Mouse (Mus musculus): ENCODE measurements around the gene Foxp1. TPM values are rescaled to one million over a fixed set of nuclear protein-coding genes. Genes with fewer than 3 reads are reported as not detected.

Gene Foxp1
- total RNA-seq, 1 experiment from 2014 or later = 110 TPM

DNA sequence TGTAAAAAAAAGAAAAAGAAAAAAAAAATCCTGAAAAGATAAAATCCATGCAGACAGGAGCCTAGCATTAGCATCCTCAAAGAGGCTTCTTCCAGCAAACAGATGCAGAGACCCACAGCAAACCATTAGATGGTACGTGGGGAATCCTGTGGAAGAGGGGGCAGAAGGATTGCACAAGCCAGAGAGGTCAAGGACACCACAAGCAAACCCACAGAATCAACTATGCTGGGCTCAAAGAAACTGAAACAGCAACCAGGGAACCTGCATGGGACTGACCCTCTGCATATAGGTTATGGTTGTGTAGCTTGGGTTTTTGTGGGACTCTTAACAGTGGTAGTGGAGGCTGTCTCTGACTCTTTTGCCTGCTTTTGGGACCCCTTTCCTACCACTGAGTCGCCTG is 466.1 kb downstream of the Foxp1 start:
- no peak for ATAC-seq (replicated peaks in 1 of 2; ENCODE audit: insufficient read depth in 1 of 2, low FRiP score in 2 of 2, low TSS enrichment in 1 of 2, low read depth in 1 of 2, poor library complexity in 2 of 2, severe bottlenecking in 2 of 2)

DNA sequence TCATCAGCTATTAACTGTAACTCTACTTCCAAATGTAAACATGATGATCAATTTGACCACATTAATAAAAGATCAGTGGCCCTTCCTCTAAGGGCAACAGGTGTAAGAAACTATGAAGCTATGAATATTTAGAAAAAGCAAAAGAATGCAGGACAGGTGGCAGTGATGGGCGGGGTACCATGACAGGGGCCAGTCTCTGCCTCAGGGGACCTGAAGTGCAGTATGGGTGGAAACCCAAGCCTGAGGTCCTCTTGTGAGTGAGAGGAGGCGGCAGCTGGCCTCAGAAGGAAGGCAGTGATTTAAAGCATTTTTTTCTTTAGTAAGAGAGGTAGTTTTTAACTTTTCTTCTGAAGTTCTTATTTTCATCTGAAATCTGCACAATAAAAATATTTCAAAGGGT is 468.5 kb downstream of the Foxp1 start:
- no peak for ATAC-seq (replicated peaks in 1 of 2; ENCODE audit: insufficient read depth in 1 of 2, low FRiP score in 2 of 2, low TSS enrichment in 1 of 2, low read depth in 1 of 2, poor library complexity in 2 of 2, severe bottlenecking in 2 of 2)

DNA sequence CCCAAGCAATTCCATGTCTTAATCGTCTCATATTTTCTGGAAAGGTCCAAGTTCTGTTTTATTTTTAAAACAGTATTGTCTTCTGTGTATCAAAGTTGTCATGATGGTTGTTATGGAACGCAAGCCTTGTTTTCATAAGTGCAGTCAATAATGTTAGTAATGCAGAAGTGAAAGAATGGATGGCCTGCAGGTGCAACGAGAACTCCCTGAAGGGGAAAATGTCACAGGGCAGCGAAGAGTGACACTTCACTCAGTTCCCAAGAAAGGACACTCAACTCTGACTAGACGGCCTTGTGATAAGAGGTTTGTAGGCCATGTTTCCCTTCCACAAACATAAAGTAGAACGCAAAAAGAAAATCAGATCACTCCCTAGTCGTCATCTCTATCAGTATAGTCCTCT is 469.4 kb downstream of the Foxp1 start:
- no peak for ATAC-seq (replicated peaks in 1 of 2; ENCODE audit: insufficient read depth in 1 of 2, low FRiP score in 2 of 2, low TSS enrichment in 1 of 2, low read depth in 1 of 2, poor library complexity in 2 of 2, severe bottlenecking in 2 of 2)

DNA sequence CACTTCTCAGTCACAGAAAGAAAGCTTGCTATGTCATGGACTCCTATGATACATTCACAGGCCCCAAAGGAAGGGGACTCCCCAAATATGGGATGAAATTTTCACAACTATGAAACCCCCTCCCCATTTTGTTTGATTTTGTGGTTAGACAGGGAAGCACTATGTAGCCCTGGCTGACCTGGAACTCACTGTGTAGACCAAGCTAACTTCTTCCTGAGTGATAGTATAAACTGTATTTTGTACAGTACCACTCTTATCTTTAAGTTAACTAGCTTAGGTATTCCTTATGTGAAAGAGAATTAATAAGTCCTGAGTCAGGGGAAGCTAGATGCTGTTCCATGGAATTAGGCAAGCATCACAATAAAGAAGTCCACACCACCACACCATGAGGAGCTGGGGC is 470.8 kb downstream of the Foxp1 start:
- ATAC-seq (replicated peaks in 1 of 2; ENCODE audit: insufficient read depth in 1 of 2, low FRiP score in 2 of 2, low TSS enrichment in 1 of 2, low read depth in 1 of 2, poor library complexity in 2 of 2, severe bottlenecking in 2 of 2) = no peak

DNA sequence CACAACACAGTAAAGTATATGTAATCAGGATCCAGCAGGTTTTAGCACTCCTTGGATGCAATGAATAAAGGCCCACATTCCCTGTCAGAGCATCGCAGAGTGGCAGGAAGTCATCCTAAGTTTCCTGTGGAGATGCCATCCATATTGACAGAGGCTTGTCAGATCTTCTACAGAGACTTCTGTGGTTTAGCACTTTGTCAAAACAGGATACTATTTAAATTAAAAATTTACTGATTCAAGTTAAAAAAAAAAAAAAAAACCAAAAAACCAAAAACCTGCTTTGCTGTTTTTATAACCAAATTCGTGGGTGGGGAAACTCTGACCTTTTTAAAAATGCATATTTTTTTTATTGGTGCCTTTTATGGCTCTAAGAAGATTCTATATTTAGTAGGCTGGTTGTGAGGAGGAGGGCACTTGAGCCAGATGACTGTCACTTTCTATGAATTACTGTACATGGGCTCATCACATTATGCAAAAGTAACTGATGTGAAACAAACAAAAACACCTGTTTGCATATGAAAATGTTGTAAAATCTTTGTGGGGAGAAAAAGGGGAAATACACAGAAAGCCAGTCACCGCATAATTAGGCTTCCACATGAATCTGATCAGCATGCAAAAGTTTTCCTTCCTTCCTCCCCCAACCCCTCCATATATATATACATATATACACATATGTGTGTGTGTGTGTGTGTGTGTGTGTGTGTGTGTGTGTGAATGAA is 472.1 kb downstream of the Foxp1 start:
- peak in 1 of 2 experiments; percentile 13; a peak in 1 of 4 replicates for ATAC-seq (replicated peaks in 1 of 2; ENCODE audit: insufficient read depth in 1 of 2, low FRiP score in 2 of 2, low TSS enrichment in 1 of 2, low read depth in 1 of 2, poor library complexity in 2 of 2, severe bottlenecking in 2 of 2)

DNA sequence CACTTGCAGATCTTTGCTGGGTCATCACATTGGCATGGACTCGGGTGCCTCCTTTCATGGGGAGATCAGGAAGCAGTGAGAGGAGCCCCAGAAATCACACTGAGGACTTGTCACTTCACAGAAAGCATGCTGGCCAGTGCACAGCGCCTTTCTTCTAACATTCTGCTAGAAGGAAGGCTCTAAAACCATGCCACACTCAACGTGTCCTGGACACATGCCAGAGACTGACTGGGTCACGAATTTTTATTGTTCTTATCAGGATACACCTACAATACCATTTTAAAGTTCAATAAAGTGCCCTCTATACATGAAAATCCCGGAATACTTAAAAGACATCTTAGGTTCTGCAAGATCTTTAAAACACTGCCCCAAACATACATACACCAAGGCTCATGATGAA is 475.2 kb downstream of the Foxp1 start:
- no peak for ATAC-seq (replicated peaks in 1 of 2; ENCODE audit: insufficient read depth in 1 of 2, low FRiP score in 2 of 2, low TSS enrichment in 1 of 2, low read depth in 1 of 2, poor library complexity in 2 of 2, severe bottlenecking in 2 of 2)

DNA sequence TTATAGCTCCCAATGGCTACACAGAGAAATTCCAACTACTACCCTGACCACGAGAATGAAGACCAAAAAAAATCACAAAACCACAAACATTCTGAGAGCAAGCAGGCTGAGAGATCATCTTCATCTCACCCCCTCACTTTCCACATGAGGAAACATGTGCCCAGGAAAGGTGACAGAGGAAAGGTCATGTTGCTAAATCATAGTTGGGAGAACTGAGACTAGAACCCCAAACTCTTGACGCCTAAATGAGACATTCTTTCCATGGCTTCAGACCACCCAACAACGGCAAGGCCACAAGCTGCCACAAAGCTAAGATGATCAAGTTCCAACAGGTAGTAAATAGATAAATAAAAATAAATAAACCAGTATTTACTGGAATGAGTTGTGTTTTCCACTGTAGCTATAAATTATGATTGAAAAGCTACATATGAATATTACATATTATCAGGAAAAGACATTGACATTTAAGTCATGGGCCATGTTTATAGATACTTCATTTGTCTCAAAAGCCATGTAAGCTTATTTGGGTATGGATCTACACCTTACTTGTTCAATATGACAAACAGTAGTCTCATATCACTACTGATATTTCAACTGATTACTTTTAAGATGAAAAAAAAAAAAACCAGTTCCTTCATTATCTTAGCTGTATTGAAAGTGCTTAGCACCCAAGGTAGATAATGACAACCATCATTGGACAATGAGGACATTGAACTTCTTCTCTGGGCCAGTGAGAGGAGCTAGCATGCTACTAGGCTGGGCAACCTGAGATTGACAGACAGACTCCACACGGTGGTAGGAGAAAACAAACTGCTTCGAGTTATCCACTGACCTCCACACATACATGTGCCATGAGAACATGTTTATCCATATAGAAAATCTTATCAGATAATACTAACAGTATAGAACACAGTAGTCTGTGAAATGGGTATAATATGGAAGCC is 476.4 kb downstream of the Foxp1 start:
- no peak for ATAC-seq (replicated peaks in 1 of 2; ENCODE audit: insufficient read depth in 1 of 2, low FRiP score in 2 of 2, low TSS enrichment in 1 of 2, low read depth in 1 of 2, poor library complexity in 2 of 2, severe bottlenecking in 2 of 2)

DNA sequence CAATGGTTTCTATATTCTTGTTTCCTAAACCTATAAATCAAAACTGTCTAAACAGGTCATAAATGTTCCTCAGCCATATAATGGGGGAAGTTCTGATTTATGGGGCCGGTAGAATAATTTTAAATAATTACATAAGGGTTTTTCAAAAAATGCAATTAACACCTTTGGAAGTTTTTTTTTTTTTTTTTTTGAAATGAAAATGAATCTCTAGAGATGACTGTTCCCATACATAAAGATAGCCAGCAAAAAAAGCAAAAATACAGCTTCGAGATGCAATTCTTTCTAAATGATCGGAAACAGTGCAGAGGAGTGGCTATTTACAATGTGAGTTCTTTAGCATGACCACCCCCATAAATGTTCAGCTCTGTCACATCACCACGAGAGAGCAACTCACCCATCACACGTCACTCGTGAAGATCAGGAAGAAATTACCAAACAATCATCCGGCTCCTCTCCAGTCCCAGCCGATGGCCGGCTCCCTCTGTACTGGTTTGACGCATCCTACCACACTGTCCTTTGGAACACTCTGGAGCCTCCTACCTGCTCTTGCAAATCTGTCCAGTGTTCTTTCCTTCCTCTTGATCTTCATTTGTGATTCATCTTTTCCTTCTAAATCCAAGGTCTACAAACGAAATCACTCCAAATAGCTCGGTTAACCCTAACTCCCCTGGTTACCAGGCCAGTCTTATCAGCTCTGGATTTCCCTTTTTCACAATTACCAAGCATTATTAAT is 478.4 kb downstream of the Foxp1 start:
- no peak for ATAC-seq (replicated peaks in 1 of 2; ENCODE audit: insufficient read depth in 1 of 2, low FRiP score in 2 of 2, low TSS enrichment in 1 of 2, low read depth in 1 of 2, poor library complexity in 2 of 2, severe bottlenecking in 2 of 2)

DNA sequence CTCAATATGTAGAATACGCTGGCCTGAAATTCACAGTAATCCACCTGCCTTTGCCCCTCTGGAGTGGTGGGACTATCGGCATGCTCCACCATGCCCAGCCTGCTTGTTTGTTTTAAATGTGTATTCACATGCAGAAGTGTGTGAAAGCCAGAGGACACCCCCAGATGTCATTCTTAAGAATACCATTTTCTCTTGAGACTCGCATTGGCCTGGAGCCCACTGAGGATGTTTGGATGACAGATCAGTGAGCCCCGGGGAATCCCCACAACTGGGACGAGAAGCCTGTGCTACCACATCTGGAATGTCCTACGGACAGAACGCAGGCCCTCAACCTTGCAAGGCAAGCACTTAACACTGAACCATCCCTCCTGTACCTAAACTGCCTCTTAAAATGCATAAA is 479.3 kb downstream of the Foxp1 start:
- no peak for ATAC-seq (replicated peaks in 1 of 2; ENCODE audit: insufficient read depth in 1 of 2, low FRiP score in 2 of 2, low TSS enrichment in 1 of 2, low read depth in 1 of 2, poor library complexity in 2 of 2, severe bottlenecking in 2 of 2)

DNA sequence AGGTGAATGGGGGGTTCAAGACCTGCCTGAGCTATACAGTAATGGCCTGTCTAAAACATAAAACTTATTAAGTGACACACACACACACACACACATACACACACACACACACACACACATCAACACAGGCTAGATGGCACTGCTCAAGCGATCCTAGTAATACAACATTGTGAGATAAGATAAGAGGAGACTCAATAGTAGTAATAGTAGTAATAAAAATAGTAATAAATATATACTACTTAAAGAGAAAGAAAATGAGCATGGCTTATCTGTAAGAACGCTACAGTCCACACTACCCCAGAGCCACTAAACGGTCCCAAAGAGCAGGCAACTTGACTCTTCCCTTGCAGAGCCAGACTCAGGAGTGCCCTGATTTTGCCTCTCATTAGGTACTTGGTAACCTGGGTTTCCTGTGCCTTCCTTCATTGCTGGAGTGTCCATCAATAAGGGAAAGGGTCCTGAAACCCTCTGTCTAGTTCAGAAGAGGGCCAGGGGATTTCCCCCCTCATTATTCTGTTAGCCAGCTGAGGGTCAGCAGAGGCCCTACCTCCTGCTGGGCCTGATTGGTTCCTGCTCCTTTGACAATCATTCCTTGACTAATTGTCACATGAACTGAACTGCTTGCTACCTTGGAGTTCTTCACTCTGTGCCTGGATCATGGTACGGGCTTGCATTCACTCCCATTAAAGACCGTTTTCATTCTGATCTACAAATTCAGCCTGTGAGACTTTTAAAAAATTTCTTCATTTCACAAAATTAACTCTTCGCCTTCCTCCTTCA is 480.2 kb downstream of the Foxp1 start:
- no peak for ATAC-seq (replicated peaks in 1 of 2; ENCODE audit: insufficient read depth in 1 of 2, low FRiP score in 2 of 2, low TSS enrichment in 1 of 2, low read depth in 1 of 2, poor library complexity in 2 of 2, severe bottlenecking in 2 of 2)

DNA sequence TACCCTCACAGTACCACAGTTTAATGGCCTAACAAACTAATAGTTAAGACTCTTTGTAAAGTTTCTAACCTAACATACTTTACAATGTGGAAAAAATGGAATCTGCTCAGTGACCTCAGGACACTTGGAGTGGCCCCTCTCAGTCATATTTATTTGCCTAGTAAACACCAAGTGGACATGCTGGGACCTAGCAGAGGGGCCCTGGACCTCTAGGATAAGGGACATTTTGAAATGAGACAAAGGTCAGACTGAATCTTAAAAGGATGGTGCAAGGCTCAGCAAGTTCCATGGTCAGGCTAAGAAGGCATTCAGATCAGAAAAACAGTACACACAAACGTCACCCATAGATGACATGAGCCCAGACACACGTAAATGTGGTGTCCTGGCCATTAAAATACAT is 483.5 kb downstream of the Foxp1 start:
- ATAC-seq (replicated peaks in 1 of 2; ENCODE audit: insufficient read depth in 1 of 2, low FRiP score in 2 of 2, low TSS enrichment in 1 of 2, low read depth in 1 of 2, poor library complexity in 2 of 2, severe bottlenecking in 2 of 2) = 0 out of 4 replicates have a peak, but pooled peaks of 1 of the 2 experiments have one; percentile 21

DNA sequence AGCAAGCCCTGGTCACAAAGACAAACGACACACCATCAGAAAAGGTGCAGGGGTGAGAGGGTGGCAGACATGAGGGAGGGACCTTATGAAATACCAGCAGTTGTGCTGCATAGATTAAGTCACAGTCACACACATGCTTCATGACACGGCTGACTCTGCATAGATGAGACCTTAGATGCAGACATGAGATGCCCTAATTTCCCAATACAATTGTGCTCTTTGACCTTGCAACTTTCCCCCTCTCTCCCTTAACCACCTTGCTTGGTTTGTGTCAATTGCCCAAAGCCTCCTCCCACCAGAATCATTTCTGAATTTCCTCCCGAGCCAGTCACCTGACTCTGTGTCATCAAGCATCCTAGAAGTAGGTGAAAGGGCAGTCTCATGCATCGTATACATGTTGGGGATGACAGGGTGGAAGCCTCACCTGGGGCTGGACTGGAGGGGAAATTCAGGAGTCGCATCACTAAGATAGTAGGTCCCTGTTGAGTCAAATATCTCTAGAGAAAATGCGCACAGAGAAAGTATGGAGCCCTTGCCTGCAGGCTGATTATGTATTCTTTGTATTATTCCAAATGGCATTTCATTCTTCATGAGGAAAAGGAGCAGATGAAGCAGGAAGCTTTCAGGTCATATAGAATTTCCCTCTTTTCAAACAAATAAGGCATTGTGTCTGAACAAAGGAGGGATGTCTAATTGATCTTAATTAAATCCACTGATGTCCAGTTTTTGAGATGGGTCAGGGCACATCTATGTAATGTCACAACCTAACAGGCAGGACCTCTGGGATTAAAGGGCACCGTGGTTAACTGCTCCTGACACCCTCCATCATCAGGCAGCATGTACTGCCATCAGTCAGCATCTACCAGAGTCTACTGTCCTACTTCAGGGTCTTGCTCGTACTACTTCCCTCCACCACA is 486.8 kb downstream of the Foxp1 start:
- no peak for ATAC-seq (replicated peaks in 1 of 2; ENCODE audit: insufficient read depth in 1 of 2, low FRiP score in 2 of 2, low TSS enrichment in 1 of 2, low read depth in 1 of 2, poor library complexity in 2 of 2, severe bottlenecking in 2 of 2)

DNA sequence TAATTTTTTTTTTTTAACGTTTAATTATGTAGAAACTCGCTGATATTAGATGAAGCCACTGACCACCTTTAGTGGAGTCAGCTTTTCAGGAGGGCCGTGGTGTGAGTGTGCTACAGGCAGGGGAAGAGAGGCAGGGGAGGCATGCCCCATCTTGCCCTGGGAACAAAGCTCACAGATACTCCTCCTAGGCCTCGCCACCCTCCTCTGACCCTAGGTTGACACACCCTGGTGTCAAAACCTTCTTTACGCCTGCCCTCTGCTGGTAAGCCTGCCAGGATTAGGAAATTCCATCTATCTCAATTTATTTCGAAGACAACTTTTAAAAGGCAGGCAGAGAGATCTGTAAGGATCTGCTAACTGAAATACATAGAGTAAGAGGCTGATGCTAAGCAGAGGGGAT is 489.5 kb downstream of the Foxp1 start:
- ATAC-seq (replicated peaks in 1 of 2; ENCODE audit: insufficient read depth in 1 of 2, low FRiP score in 2 of 2, low TSS enrichment in 1 of 2, low read depth in 1 of 2, poor library complexity in 2 of 2, severe bottlenecking in 2 of 2) = no peak

DNA sequence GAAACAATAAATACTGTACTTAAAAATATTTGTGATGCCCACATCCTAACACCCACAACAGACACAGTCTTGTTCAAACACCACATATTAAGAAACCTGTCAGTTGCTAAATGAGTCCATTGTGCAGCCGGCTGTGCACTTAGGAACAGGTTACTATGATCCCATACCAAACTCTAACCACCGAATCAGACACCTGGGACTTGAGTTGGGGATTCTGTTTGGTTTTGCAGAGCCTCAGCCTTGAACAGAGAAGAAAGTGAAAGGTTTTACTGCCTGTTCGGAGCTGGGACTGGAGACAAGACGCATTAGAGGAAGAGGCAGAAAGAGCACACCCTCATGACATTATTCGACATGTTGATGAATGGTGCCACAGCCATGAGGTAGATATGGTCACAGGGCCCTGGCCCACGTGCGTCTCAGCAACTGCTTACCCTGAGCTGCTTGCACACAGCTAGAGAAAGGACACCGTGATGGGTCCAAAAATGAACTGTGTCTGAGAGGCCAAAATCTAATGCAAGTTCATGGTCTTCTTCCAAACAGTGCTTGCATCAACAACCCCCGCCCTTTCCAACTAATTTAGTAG is 491.1 kb downstream of the Foxp1 start:
- no peak for ATAC-seq (replicated peaks in 1 of 2; ENCODE audit: insufficient read depth in 1 of 2, low FRiP score in 2 of 2, low TSS enrichment in 1 of 2, low read depth in 1 of 2, poor library complexity in 2 of 2, severe bottlenecking in 2 of 2)

DNA sequence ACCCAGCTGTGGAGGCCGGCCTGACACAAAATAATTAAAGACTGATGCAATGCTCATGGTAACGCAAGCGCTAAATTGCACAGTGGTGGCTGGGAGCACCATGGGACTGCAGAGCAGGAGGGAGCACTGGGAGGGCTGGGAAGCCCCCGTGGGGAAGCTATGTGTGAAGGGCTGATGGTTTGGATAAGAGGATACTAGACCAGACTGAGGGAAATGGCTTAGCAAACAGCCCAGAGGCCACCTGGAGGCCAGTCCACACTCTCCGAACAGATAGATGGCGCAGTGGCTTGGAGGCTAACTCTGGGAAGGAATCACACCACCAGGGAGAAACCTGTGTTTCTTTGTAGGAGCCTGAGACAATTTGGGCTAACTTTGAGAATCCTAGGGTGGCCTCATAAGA is 492.3 kb downstream of the Foxp1 start:
- no peak for ATAC-seq (replicated peaks in 1 of 2; ENCODE audit: insufficient read depth in 1 of 2, low FRiP score in 2 of 2, low TSS enrichment in 1 of 2, low read depth in 1 of 2, poor library complexity in 2 of 2, severe bottlenecking in 2 of 2)

DNA sequence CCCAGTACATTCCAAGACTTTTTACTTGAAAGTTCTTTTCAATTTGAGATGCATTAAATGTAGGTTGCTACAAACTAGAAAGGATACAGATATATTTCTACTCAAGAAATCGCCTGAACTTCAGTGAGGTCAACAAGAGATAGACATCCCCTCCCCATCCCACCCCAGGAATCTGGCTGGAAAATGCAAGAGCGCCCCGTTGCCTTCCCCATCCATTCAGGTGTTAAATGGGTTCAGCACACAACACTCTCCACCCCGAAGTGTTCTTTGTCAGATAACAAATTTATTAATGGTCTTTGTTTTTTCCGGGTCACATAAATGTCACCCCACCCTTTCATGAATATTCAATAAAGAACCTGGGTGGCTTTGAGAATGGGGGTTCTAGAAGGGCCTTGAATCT is 493.1 kb downstream of the Foxp1 start:
- no peak for ATAC-seq (replicated peaks in 1 of 2; ENCODE audit: insufficient read depth in 1 of 2, low FRiP score in 2 of 2, low TSS enrichment in 1 of 2, low read depth in 1 of 2, poor library complexity in 2 of 2, severe bottlenecking in 2 of 2)

Measured in hematopoietic stem cell, adult 5-6 weeks (primary cell).